Mouse (Mus musculus) central nervous system, embryonic 18 days (tissue): ENCODE results near the gene Slc37a3. TPM values are rescaled to one million over a fixed set of nuclear protein-coding genes. Genes with fewer than 3 reads are reported as not detected.

Experiments
- polyA plus RNA-seq: library from polyadenylated mRNA; depleted of rRNA; stranded (reverse); fragments of >200 nt; gene quantifications from 2 replicates; pipeline ENCODE4 v1.2.3, GENCODE M21; 2012; rRNA removed

The Slc37a3 gene
- 43.9 and 45.2 TPM in 2 replicates for polyA plus RNA-seq

GRCm38 (mm10) chr6:39377311-39377827 lies at the start of gene Slc37a3:
Slc37a3 (minus strand) TSS chr6:39377675.

GRCm38 (mm10) chr6:39419851-39420721 lies 42.6 kb upstream of the Slc37a3 start, which contains the start of gene Mkrn1:
Mkrn1 (minus strand) TSS chr6:39420462.

GRCm38 (mm10) chr6:39381125-39381880 lies 3.8 kb upstream of the Slc37a3 start, which contains the start of gene Rab19:
Rab19 (plus strand) TSS chr6:39381175.

Other genes with a start within 250 kb of the Slc37a3 start
- 4.9 and 5.2 TPM in 2 replicates for gene Kdm7a, start 170.9 kb downstream of the Slc37a3 start, polyA plus RNA-seq
- 0.12 TPM in 1 of 2 replicates, not detected in the other for gene Rab19, start 3.5 kb upstream of the Slc37a3 start, polyA plus RNA-seq
- gene Mkrn1, start 42.8 kb upstream of the Slc37a3 start, polyA plus RNA-seq, result 153 and 162 TPM in 2 replicates
- gene Dennd2a, start 180.2 kb upstream of the Slc37a3 start, polyA plus RNA-seq, result 19.9 and 21.5 TPM in 2 replicates
- 17.1 and 17.7 TPM in 2 replicates for gene Adck2, start 196.2 kb upstream of the Slc37a3 start, polyA plus RNA-seq
- gene Gm42420, start 208.1 kb upstream of the Slc37a3 start, polyA plus RNA-seq, result 0.88 and 2.2 TPM in 2 replicates
- gene Ndufb2, start 214.9 kb upstream of the Slc37a3 start, polyA plus RNA-seq, result 202 and 250 TPM in 2 replicates